ENCODE assay signal across 11 mouse cellular contexts in genomic region chr6:90486176-90486921, GRCm38 (mm10). TPM values are rescaled to one million over a fixed set of nuclear protein-coding genes. Genes with fewer than 3 reads are reported as not detected.
DNase-seq lines count a peak whose midpoint lies in the region; ATAC-seq lines count a peak whose summit lies in the region.
"Had no signal": no experiment of that assay in that cellular context is flagged by ENCODE, and none has a peak within 500 bp of the region (broad histone marks: within the 10 kb centered on the region; RNA-seq: fewer than 3 reads in every experiment).

Gene Aldh1l1 (plus strand): TSS chr6:90486427.

- DNase-seq in forebrain, embryonic 14.5 days (ENCODE audit: low spot score) = no peak
- DNase-seq in forebrain, embryonic 10.5 days (ENCODE audit: extremely low spot score, low spot score) = no peak
- no peak for DNase-seq in liver, embryonic 13.5 days
- no peak for DNase-seq in liver, embryonic 11.5 days (ENCODE audit: low spot score)
- no peak for DNase-seq in Muller cell, postnatal 12 days (ENCODE audit: inconsistent ontology term)
- DNase-seq: heart, adult 18-20 months; kidney, postnatal 36 days; right cerebral cortex, postnatal 14 days had no signal

- no peak within 1 kb of the TSS for H3K27ac ChIP-seq in forebrain, embryonic 14.5 days (ENCODE audit: low read depth, low read length)
- no peak within 1 kb of the TSS for H3K27ac ChIP-seq in forebrain, embryonic 10.5 days
- H3K27ac ChIP-seq in liver, embryonic 13.5 days = no peak within 1 kb of the TSS
- no peak within 1 kb of the TSS for H3K27ac ChIP-seq in liver, embryonic 11.5 days (ENCODE audit: low read depth, low read length)
- no peak within 1 kb of the TSS for H3K27ac ChIP-seq in hindbrain, embryonic 15.5 days (replicated peaks)
- H3K27ac ChIP-seq in midbrain, embryonic 15.5 days = no peak within 1 kb of the TSS

- no peaks in the 10 kb centered on the region for H3K4me1 ChIP-seq in forebrain, embryonic 14.5 days (ENCODE audit: control insufficient read depth, insufficient read depth, low read length)
- no peaks in the 10 kb centered on the region for H3K4me1 ChIP-seq in forebrain, embryonic 10.5 days
- peaks cover 7% of the 10 kb centered on the region; the same call in 1 of the 2 replicates for H3K4me1 ChIP-seq in liver, embryonic 13.5 days (replicated peaks)
- H3K4me1 ChIP-seq in liver, embryonic 11.5 days (replicated peaks; ENCODE audit: control insufficient read depth, insufficient read depth, low read length) = no peaks in the 10 kb centered on the region
- 0 out of 2 replicates have a peak, but pooled peaks cover 4% of the 10 kb centered on the region for H3K4me1 ChIP-seq in hindbrain, embryonic 15.5 days (replicated peaks)
- no peaks in the 10 kb centered on the region for H3K4me1 ChIP-seq in midbrain, embryonic 15.5 days

- H3K36me3 ChIP-seq in forebrain, embryonic 14.5 days (ENCODE audit: control insufficient read depth, insufficient read depth, low read length) = no peaks in the 10 kb centered on the region
- H3K36me3 ChIP-seq in forebrain, embryonic 10.5 days (replicated peaks) = no peaks in the 10 kb centered on the region
- no peaks in the 10 kb centered on the region for H3K36me3 ChIP-seq in liver, embryonic 13.5 days
- no peaks in the 10 kb centered on the region for H3K36me3 ChIP-seq in liver, embryonic 11.5 days (ENCODE audit: control insufficient read depth, insufficient read depth, low read length)
- H3K36me3 ChIP-seq in hindbrain, embryonic 15.5 days = no peaks in the 10 kb centered on the region
- H3K36me3 ChIP-seq in midbrain, embryonic 15.5 days (replicated peaks) = no peaks in the 10 kb centered on the region

- WGBS in forebrain, embryonic 14.5 days = 85% methylated on average over 12 of the region's 12 CpGs
- WGBS in forebrain, embryonic 10.5 days = 84% methylated on average over 12 of the region's 12 CpGs
- WGBS in liver, embryonic 13.5 days (ENCODE audit: insufficient replicate concordance) = 64% methylated on average over 12 of the region's 12 CpGs
- WGBS in liver, embryonic 11.5 days = 75% methylated on average over 12 of the region's 12 CpGs
- WGBS in hindbrain, embryonic 15.5 days = 90% methylated on average over 12 of the region's 12 CpGs
- WGBS in midbrain, embryonic 15.5 days = 87% methylated on average over 12 of the region's 12 CpGs

- H3K4me2 ChIP-seq in forebrain, embryonic 14.5 days (ENCODE audit: low read length) = no peak within 1 kb of the TSS
- H3K4me2 ChIP-seq in liver, embryonic 13.5 days = no peak within 1 kb of the TSS
- H3K4me2 ChIP-seq in liver, embryonic 11.5 days = no peak within 1 kb of the TSS
- H3K4me2 ChIP-seq in hindbrain, embryonic 15.5 days = no peak within 1 kb of the TSS
- no peak within 1 kb of the TSS for H3K4me2 ChIP-seq in midbrain, embryonic 15.5 days

- no peaks in the 10 kb centered on the region for H3K27me3 ChIP-seq in forebrain, embryonic 14.5 days (replicated peaks; ENCODE audit: control insufficient read depth, insufficient read depth, low read length)
- H3K27me3 ChIP-seq in forebrain, embryonic 10.5 days (ENCODE audit: poor library complexity, severe bottlenecking) = no peaks in the 10 kb centered on the region
- H3K27me3 ChIP-seq in liver, embryonic 13.5 days = no peaks in the 10 kb centered on the region
- no peaks in the 10 kb centered on the region for H3K27me3 ChIP-seq in liver, embryonic 11.5 days (replicated peaks; ENCODE audit: control insufficient read depth, insufficient read depth, low read length)
- no peaks in the 10 kb centered on the region for H3K27me3 ChIP-seq in hindbrain, embryonic 15.5 days
- H3K27me3 ChIP-seq in midbrain, embryonic 15.5 days (replicated peaks) = no peaks in the 10 kb centered on the region

- no peaks in the 10 kb centered on the region for H3K9me3 ChIP-seq in forebrain, embryonic 14.5 days (replicated peaks; ENCODE audit: control insufficient read depth, low read length)
- H3K9me3 ChIP-seq in forebrain, embryonic 10.5 days = no peaks in the 10 kb centered on the region
- H3K9me3 ChIP-seq in liver, embryonic 13.5 days (replicated peaks) = no peaks in the 10 kb centered on the region
- no peaks in the 10 kb centered on the region for H3K9me3 ChIP-seq in liver, embryonic 11.5 days (ENCODE audit: control insufficient read depth, low read length)
- H3K9me3 ChIP-seq in hindbrain, embryonic 15.5 days = no peaks in the 10 kb centered on the region
- no peaks in the 10 kb centered on the region for H3K9me3 ChIP-seq in midbrain, embryonic 15.5 days

- ATAC-seq in forebrain, embryonic 14.5 days = no peak
- no peak for ATAC-seq in liver, embryonic 13.5 days (ENCODE audit: low read depth)
- ATAC-seq in liver, embryonic 11.5 days (replicated peaks; ENCODE audit: low FRiP score) = no peak
- no peak for ATAC-seq in hindbrain, embryonic 15.5 days (ENCODE audit: low FRiP score, low read depth)
- no peak for ATAC-seq in midbrain, embryonic 15.5 days (replicated peaks)
- ATAC-seq in activated CD4-positive, CD25-positive, alpha-beta regulatory T cell, adult 4 months = no peak

- H3K9ac ChIP-seq in forebrain, embryonic 14.5 days (ENCODE audit: low read length) = no peak within 1 kb of the TSS
- no peak within 1 kb of the TSS for H3K9ac ChIP-seq in liver, embryonic 13.5 days
- H3K9ac ChIP-seq in liver, embryonic 11.5 days (ENCODE audit: low read depth, low read length) = no peak within 1 kb of the TSS
- H3K9ac ChIP-seq in hindbrain, embryonic 15.5 days = no peak within 1 kb of the TSS
- H3K9ac ChIP-seq in midbrain, embryonic 15.5 days = no peak within 1 kb of the TSS

- no peak within 1 kb of the TSS for H3K4me3 ChIP-seq in forebrain, embryonic 14.5 days (ENCODE audit: low read depth, low read length)
- no peak within 1 kb of the TSS for H3K4me3 ChIP-seq in forebrain, embryonic 10.5 days
- H3K4me3 ChIP-seq in liver, embryonic 13.5 days (replicated peaks) = no peak within 1 kb of the TSS
- H3K4me3 ChIP-seq in liver, embryonic 11.5 days (ENCODE audit: low read depth, low read length) = no peak within 1 kb of the TSS
- H3K4me3 ChIP-seq in hindbrain, embryonic 15.5 days = no peak within 1 kb of the TSS
- H3K4me3 ChIP-seq in midbrain, embryonic 15.5 days = no peak within 1 kb of the TSS

RNA-seq across cellular contexts. Expression of gene Aldh1l1, which starts in this region (rescaled TPM):
- 15.8 and 24.1 TPM in 2 replicates for polyA plus RNA-seq in forebrain, embryonic 14.5 days (2014; fragmentation: Nextera tagmentation; extraction: Ambion mirVana)
- 1.7 and 2.1 TPM in 2 replicates for polyA plus RNA-seq in forebrain, embryonic 10.5 days (2016; fragmentation: Nextera tagmentation; extraction: Ambion mirVana)
- polyA plus RNA-seq in liver, embryonic 13.5 days (2015; fragmentation: Nextera tagmentation; extraction: Ambion mirVana) = 12.3 and 13.1 TPM in 2 replicates
- polyA plus RNA-seq in liver, embryonic 11.5 days (2014; fragmentation: Nextera tagmentation; extraction: Ambion mirVana) = 6.5 and 6.6 TPM in 2 replicates
- 65.8 and 81.7 TPM in 2 replicates for polyA plus RNA-seq in hindbrain, embryonic 15.5 days (2015; fragmentation: Nextera tagmentation; extraction: Ambion mirVana)
- 49.9 and 58.7 TPM in 2 replicates for polyA plus RNA-seq in midbrain, embryonic 15.5 days (2015; fragmentation: Nextera tagmentation; extraction: Ambion mirVana)
- polyA plus RNA-seq in activated CD4-positive, CD25-positive, alpha-beta regulatory T cell, adult 4 months (2017; shearing (Covaris generic)) = 1 to 10 TPM in 1 of 2 experiments, under 1 TPM in 1; 0.44 to 1.7 TPM
